ENCODE assay signal across 18 mouse cellular contexts in genomic region chr9:108112719-108113340, GRCm38 (mm10). TPM values are rescaled to one million over a fixed set of nuclear protein-coding genes. Genes with fewer than 3 reads are reported as not detected.
DNase-seq lines count a peak whose midpoint lies in the region; ATAC-seq lines count a peak whose summit lies in the region.
"Had no signal": no experiment of that assay in that cellular context is flagged by ENCODE, and none has a peak within 500 bp of the region (broad histone marks: within the 10 kb centered on the region; RNA-seq: fewer than 3 reads in every experiment).

No protein-coding gene starts in this region.

- H3K9me3 ChIP-seq in heart, embryonic 12.5 days (replicated peaks): no peaks in the 10 kb centered on the region
- no peaks in the 10 kb centered on the region for H3K9me3 ChIP-seq in forebrain, embryonic 13.5 days (replicated peaks)
- H3K9me3 ChIP-seq: embryonic facial prominence, embryonic 13.5 days; limb, embryonic 13.5 days; midbrain, embryonic 13.5 days had no signal

- H3K36me3 ChIP-seq in heart, embryonic 12.5 days: no peaks in the 10 kb centered on the region
- H3K36me3 ChIP-seq in forebrain, embryonic 13.5 days (ENCODE audit: poor library complexity, severe bottlenecking): peaks cover 74% of the 10 kb centered on the region
- H3K36me3 ChIP-seq: embryonic facial prominence, embryonic 13.5 days; limb, embryonic 13.5 days had no signal

- ATAC-seq in heart, embryonic 12.5 days (ENCODE audit: insufficient number of reproducible peaks, low FRiP score): no peak
- no peak for ATAC-seq in forebrain, embryonic 13.5 days
- ATAC-seq: liver, postnatal 0 days; midbrain, embryonic 13.5 days had no signal

- no peak overlapping the region for H3K4me2 ChIP-seq in heart, embryonic 12.5 days
- no peak overlapping the region for H3K4me2 ChIP-seq in forebrain, embryonic 13.5 days
- H3K4me2 ChIP-seq: embryonic facial prominence, embryonic 13.5 days; limb, embryonic 13.5 days; midbrain, embryonic 13.5 days had no signal

- H3K9ac ChIP-seq in heart, embryonic 12.5 days: no peak overlapping the region
- no peak overlapping the region for H3K9ac ChIP-seq in forebrain, embryonic 13.5 days
- H3K9ac ChIP-seq: embryonic facial prominence, embryonic 13.5 days; limb, embryonic 13.5 days; liver, postnatal 0 days; midbrain, embryonic 13.5 days had no signal

- H3K27ac ChIP-seq in heart, embryonic 12.5 days (ENCODE audit: poor library complexity, severe bottlenecking): no peak overlapping the region
- H3K27ac ChIP-seq in forebrain, embryonic 13.5 days: no peak overlapping the region
- H3K27ac ChIP-seq: embryonic facial prominence, embryonic 13.5 days; left cerebral cortex, adult 2 months; limb, embryonic 13.5 days; midbrain, embryonic 13.5 days had no signal

- WGBS in heart, embryonic 12.5 days: 92% methylated on average over 18 of the region's 18 CpGs
- 95% methylated on average over 18 of the region's 18 CpGs for WGBS in forebrain, embryonic 13.5 days

- H3K4me1 ChIP-seq in heart, embryonic 12.5 days (replicated peaks): peaks cover 36% of the 10 kb centered on the region
- H3K4me1 ChIP-seq in forebrain, embryonic 13.5 days: peaks cover 13% of the 10 kb centered on the region

- H3K27me3 ChIP-seq in heart, embryonic 12.5 days (replicated peaks): peaks cover 41% of the 10 kb centered on the region
- no peaks in the 10 kb centered on the region for H3K27me3 ChIP-seq in forebrain, embryonic 13.5 days
- H3K27me3 ChIP-seq: midbrain, embryonic 13.5 days had no signal

- DNase-seq in heart, adult 18-20 months: peak; percentile 48 to 64
- peak; percentile 81 to 86 for DNase-seq in cerebellum, adult 18-20 months
- DNase-seq in cerebellum, postnatal 10 days: peak; percentile 70 to 81
- DNase-seq in gastrocnemius, postnatal 36 days: peak; percentile 50 to 58
- DNase-seq in layer of hippocampus, postnatal 36 days: no peak
- DNase-seq: liver, postnatal 0 days; right cerebral cortex, adult 18-20 months; spleen, adult 18-20 months; thymus, postnatal 36 days had no signal

- H3K4me3 ChIP-seq in heart, embryonic 12.5 days: no peak overlapping the region
- no peak overlapping the region for H3K4me3 ChIP-seq in forebrain, embryonic 13.5 days
- H3K4me3 ChIP-seq: embryonic facial prominence, embryonic 13.5 days; left cerebral cortex, adult 2 months; limb, embryonic 13.5 days; midbrain, embryonic 13.5 days had no signal

- intact Hi-C loops in gastrocnemius, postnatal 36 days (cut with DNase I): no loop called here

RNA-seq across cellular contexts. Expression of gene Apeh, which starts 18.4 kb away (rescaled TPM):
- 10 to 100 TPM; 37.4 to 48.3 TPM for total RNA-seq in heart, adult 18-20 months (2021)
- 48.0 and 51.1 TPM in 2 replicates for polyA plus RNA-seq in heart, embryonic 12.5 days (2016; fragmentation: Nextera tagmentation; extraction: Ambion mirVana)
- total RNA-seq in gastrocnemius, postnatal 36 days (2021): 10 to 100 TPM; 26.0 to 31.0 TPM
- 10 to 100 TPM; 31.1 to 37.6 TPM for total RNA-seq in layer of hippocampus, postnatal 36 days (2021)
- polyA plus RNA-seq in forebrain, embryonic 13.5 days (2015; fragmentation: Nextera tagmentation; extraction: Ambion mirVana): 49.9 and 60.2 TPM in 2 replicates

RNA-seq across cellular contexts. Expression of gene Rnf123, which starts 29.7 kb away (rescaled TPM):
- 10 to 100 TPM; 83.4 to 86.8 TPM for total RNA-seq in heart, adult 18-20 months (2021)
- polyA plus RNA-seq in heart, embryonic 12.5 days (2016; fragmentation: Nextera tagmentation; extraction: Ambion mirVana): 32.8 and 37.0 TPM in 2 replicates
- 100 to 1,000 TPM; 141 to 153 TPM for total RNA-seq in gastrocnemius, postnatal 36 days (2021)
- total RNA-seq in layer of hippocampus, postnatal 36 days (2021): 100 to 1,000 TPM; 104 to 110 TPM
- polyA plus RNA-seq in forebrain, embryonic 13.5 days (2015; fragmentation: Nextera tagmentation; extraction: Ambion mirVana): 32.6 and 39.5 TPM in 2 replicates

RNA-seq across cellular contexts. Expression of gene Mst1, which starts 32.6 kb away (rescaled TPM):
- total RNA-seq in heart, adult 18-20 months (2021): under 1 TPM in 1 of 2 experiments, not detected in 1; 0.36 TPM
- 0.31 and 0.37 TPM in 2 replicates for polyA plus RNA-seq in heart, embryonic 12.5 days (2016; fragmentation: Nextera tagmentation; extraction: Ambion mirVana)
- total RNA-seq in gastrocnemius, postnatal 36 days (2021): not detected
- total RNA-seq in layer of hippocampus, postnatal 36 days (2021): not detected
- not detected in 2 replicates for polyA plus RNA-seq in forebrain, embryonic 13.5 days (2015; fragmentation: Nextera tagmentation; extraction: Ambion mirVana)
- total RNA-seq: hematopoietic stem cell, adult 5-6 weeks; layer of hippocampus, adult 18-20 months; left cerebral cortex, adult 2 months had no signal
- polyA plus RNA-seq: kidney, embryonic 14.5 days had no signal

RNA-seq across cellular contexts. Expression of gene Amigo3, which starts 59.9 kb away (rescaled TPM):
- total RNA-seq in heart, adult 18-20 months (2021): 1 to 10 TPM; 1.4 to 1.8 TPM
- 2.4 and 3.1 TPM in 2 replicates for polyA plus RNA-seq in heart, embryonic 12.5 days (2016; fragmentation: Nextera tagmentation; extraction: Ambion mirVana)
- total RNA-seq in gastrocnemius, postnatal 36 days (2021): 1 to 10 TPM; 1.5 to 2.6 TPM
- 1 to 10 TPM; 1.8 to 2.6 TPM for total RNA-seq in layer of hippocampus, postnatal 36 days (2021)
- 2.1 and 3.0 TPM in 2 replicates for polyA plus RNA-seq in forebrain, embryonic 13.5 days (2015; fragmentation: Nextera tagmentation; extraction: Ambion mirVana)

Comparison
In these comparisons a context has a peak if more than half of its experiments do, and no peak if none do; other contexts are left out.
1. DNase-seq: peak in heart, adult 18-20 months (2 of 2), cerebellum, adult 18-20 months (2 of 2), cerebellum, postnatal 10 days (2 of 2) and gastrocnemius, postnatal 36 days (2 of 2); none in layer of hippocampus, postnatal 36 days (0 of 2).